Mouse (Mus musculus): ENCODE results near the gene Smim27.

DNA sequence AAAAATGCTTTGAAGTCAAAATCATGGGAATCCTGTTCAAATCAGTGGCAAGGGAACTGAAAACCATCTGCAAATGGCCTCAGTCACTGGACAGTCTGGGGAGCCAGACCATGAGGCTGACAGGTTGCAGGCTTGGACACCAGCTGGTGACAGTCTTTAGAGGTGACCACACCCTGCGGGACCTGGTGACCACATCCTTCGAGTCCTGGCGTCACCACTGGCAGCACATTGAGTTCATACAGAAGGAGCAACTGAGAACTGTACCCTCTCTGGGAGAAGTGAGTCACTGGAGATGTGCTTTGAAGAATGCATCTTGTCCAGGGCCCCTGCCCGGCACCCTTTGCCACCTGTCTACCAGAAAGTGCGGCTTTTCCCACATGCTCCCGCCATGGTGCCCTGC is 39.7 kb upstream of the Smim27 start:
- no peak for TF ChIP-seq POLR2A (IDR thresholded peaks at IDR 0.05; ENCODE audit: insufficient read length, low read depth)
- TF ChIP-seq E2F4 (IDR thresholded peaks at IDR 0.05; ENCODE audit: insufficient read depth): no peak
- no peak for TF ChIP-seq USF1 (IDR thresholded peaks at IDR 0.05; ENCODE audit: low read depth)
